In the genomic region with DNA sequence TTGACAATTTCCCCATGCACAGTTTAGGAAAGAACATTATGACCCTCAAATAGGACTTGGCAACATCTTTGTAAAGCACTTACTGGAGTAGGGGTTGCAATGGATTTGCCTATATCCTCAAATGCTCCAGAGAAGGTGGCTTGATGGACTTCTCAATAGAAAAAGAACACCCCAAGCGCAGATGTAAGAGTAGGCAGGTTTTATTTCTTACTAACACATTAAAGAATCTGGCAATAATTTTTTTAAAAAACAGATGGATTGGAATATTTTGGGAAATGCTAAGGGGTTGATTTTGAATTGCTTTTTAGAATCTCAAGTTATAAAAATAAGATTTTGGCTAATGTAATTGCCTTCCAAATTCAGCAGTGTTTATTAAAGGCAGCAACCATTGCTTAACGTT, we compare ENCODE assay signal across 35 mouse cellular contexts.
"Had no signal": no experiment of that assay in that cellular context is flagged by ENCODE, and none has a peak within 500 bp of the region (broad histone marks: within the 10 kb centered on the region; RNA-seq: fewer than 3 reads in every experiment).

No protein-coding gene starts in this region.

- H3K36me3 ChIP-seq: heart, embryonic 10.5 days; heart, embryonic 12.5 days; heart, embryonic 13.5 days; heart, embryonic 15.5 days; hindbrain, embryonic 10.5 days; hindbrain, embryonic 12.5 days; hindbrain, embryonic 13.5 days; hindbrain, embryonic 15.5 days; intestine, embryonic 15.5 days; kidney, embryonic 15.5 days had no signal

- ATAC-seq: hindbrain, embryonic 16.5 days; hindbrain, postnatal 0 days; inflammation-experienced regulatory T-cells, adult 6 months; intestine, embryonic 15.5 days; intestine, embryonic 16.5 days; intestine, postnatal 0 days had no signal

- H3K9ac ChIP-seq: heart, embryonic 12.5 days; heart, embryonic 13.5 days; heart, embryonic 15.5 days; hindbrain, embryonic 12.5 days; hindbrain, embryonic 13.5 days; hindbrain, embryonic 14.5 days; hindbrain, embryonic 15.5 days; intestine, embryonic 15.5 days; kidney, embryonic 15.5 days had no signal

- H3K4me3 ChIP-seq: heart, embryonic 10.5 days; heart, embryonic 12.5 days; heart, embryonic 13.5 days; heart, embryonic 15.5 days; hindbrain, embryonic 10.5 days; hindbrain, embryonic 12.5 days; hindbrain, embryonic 13.5 days; hindbrain, embryonic 15.5 days; intestine, embryonic 15.5 days; kidney, embryonic 15.5 days; layer of hippocampus, adult 2 months had no signal

- H3K27ac ChIP-seq: heart, embryonic 10.5 days; heart, embryonic 13.5 days; heart, embryonic 15.5 days; hindbrain, embryonic 10.5 days; hindbrain, embryonic 12.5 days; hindbrain, embryonic 13.5 days; hindbrain, embryonic 14.5 days; hindbrain, embryonic 15.5 days; hindbrain, postnatal 0 days; intestine, embryonic 15.5 days; kidney, embryonic 15.5 days; kidney, postnatal 0 days; layer of hippocampus, adult 2 months had no signal

- DNase-seq: heart, postnatal 10 days; heart, postnatal 14 days; heart, postnatal 36 days; heart, postnatal 4 days; kidney, adult 11 months; kidney, adult 18-20 months; kidney, adult 2 months; kidney, adult 8-10 months; kidney, adult 9 months; kidney, postnatal 10 days; kidney, postnatal 14 days; kidney, postnatal 25 days; kidney, postnatal 36 days; kidney, postnatal 4 days; layer of hippocampus, adult 9-11 months; layer of hippocampus, postnatal 36 days had no signal

- H3K4me2 ChIP-seq: heart, embryonic 11.5 days; heart, embryonic 12.5 days; heart, embryonic 13.5 days; heart, embryonic 15.5 days; hindbrain, embryonic 12.5 days; hindbrain, embryonic 13.5 days; hindbrain, embryonic 14.5 days; hindbrain, embryonic 15.5 days; intestine, embryonic 15.5 days; kidney, embryonic 15.5 days had no signal

- H3K9me3 ChIP-seq: heart, embryonic 10.5 days; heart, embryonic 12.5 days; heart, embryonic 13.5 days; heart, embryonic 15.5 days; hindbrain, embryonic 10.5 days; hindbrain, embryonic 12.5 days; hindbrain, embryonic 13.5 days; hindbrain, embryonic 15.5 days; intestine, embryonic 15.5 days; kidney, embryonic 15.5 days had no signal

- H3K27me3 ChIP-seq: heart, embryonic 12.5 days; heart, embryonic 13.5 days; heart, embryonic 15.5 days; hindbrain, embryonic 12.5 days; hindbrain, embryonic 13.5 days; hindbrain, embryonic 15.5 days; intestine, embryonic 15.5 days; kidney, embryonic 15.5 days had no signal

- H3K4me1 ChIP-seq: heart, embryonic 10.5 days; heart, embryonic 12.5 days; heart, embryonic 15.5 days; hindbrain, embryonic 10.5 days; hindbrain, embryonic 12.5 days; hindbrain, embryonic 13.5 days; hindbrain, embryonic 15.5 days; intestine, embryonic 15.5 days; kidney, embryonic 15.5 days had no signal
